Mouse (Mus musculus) stomach, embryonic 15.5 days (tissue): Measurements from ENCODE around the gene Pou3f4. TPM values are rescaled to one million over a fixed set of nuclear protein-coding genes. Genes with fewer than 3 reads are reported as not detected.
"Not testable (repeated sequence)": the region's sequence is repeated elsewhere in the genome, so short reads cannot be mapped to it uniquely, and the experiment has no call there.

ENCODE experiments used
- ATAC-seq: fragments of 200-750 bp; cut with Nextera tagmentation; 2 replicates; pipeline ENCODE4 v1.8.0; 2017; ENCODE audit warnings: low read depth, moderate number of reproducible peaks, moderate TSS enrichment; ENCODE audit not compliant: insufficient read depth, low FRiP score
- H3K27ac ChIP-seq: fragments of 300-500 bp; sonication (generic); 2 replicates; pipeline ENCODE4 v1.5.1; 2015; ENCODE audit warnings: mild to moderate bottlenecking, inconsistent platforms
- H3K27me3 ChIP-seq: fragments of 300-500 bp; sonication (generic); replicated peaks from 2 replicates; pipeline ENCODE4 v1.6.1; 2015; ENCODE audit warnings: inconsistent platforms
- H3K36me3 ChIP-seq: fragments of 300-500 bp; sonication (generic); 2 replicates; pipeline ENCODE4 v1.6.1; 2015; ENCODE audit warnings: inconsistent platforms
- H3K4me1 ChIP-seq: fragments of 300-500 bp; sonication (generic); 2 replicates; pipeline ENCODE4 v1.6.1; 2015; ENCODE audit warnings: inconsistent platforms
- H3K4me2 ChIP-seq: fragments of 300-500 bp; sonication (generic); 2 replicates; pipeline ENCODE4 v1.6.1; 2015; ENCODE audit warnings: mild to moderate bottlenecking, inconsistent platforms
- H3K4me3 ChIP-seq: fragments of 300-500 bp; sonication (generic); replicated peaks from 2 replicates; pipeline ENCODE4 v1.5.1; 2015; ENCODE audit warnings: inconsistent platforms
- H3K9ac ChIP-seq: fragments of 300-500 bp; sonication (generic); 2 replicates; pipeline ENCODE4 v1.6.1; 2015; ENCODE audit warnings: inconsistent platforms
- H3K9me3 ChIP-seq: fragments of 300-500 bp; sonication (generic); 2 replicates; pipeline ENCODE4 v1.6.1; 2016; ENCODE audit warnings: inconsistent platforms
- WGBS: fragments of 180-500 bp; shearing (Covaris S2); methylation state at CpG from one replicate; pipeline ENCODE4 v1.1.7; 2015; 5-methylcytosine and 5-hydroxymethylcytosine counted together
- polyA plus RNA-seq: library from polyadenylated mRNA; unstranded; fragments of >200 nt; fragmentation: Nextera tagmentation; extraction: Ambion mirVana; gene quantifications from 2 replicates; pipeline ENCODE4 v1.2.1, GENCODE M21; 2015

Pou3f4 gene
- polyA plus RNA-seq, result 0.39 and 0.54 TPM in 2 replicates

DNA sequence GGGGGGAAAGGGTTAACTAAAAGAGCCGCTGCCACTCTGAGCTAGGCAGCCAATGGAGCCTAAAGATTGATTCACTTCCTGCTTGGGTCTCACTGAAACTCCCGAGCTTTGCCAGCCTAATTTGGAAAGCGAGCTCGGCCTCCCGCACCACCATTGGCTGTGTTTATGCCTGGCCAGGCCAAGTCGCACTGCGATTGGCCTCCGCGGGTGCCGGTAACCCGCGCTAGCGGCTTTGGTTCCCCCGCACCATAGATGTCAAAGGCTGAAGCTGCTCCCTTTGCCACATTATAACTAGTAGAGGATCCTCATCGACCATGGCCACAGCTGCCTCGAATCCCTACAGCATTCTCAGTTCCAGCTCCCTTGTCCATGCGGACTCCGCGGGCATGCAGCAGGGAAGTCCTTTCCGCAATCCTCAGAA, at the start of gene Pou3f4:
Gene Pou3f4 (plus strand): TSS at position 130 of the 421 bp plus-strand sequence.
- peak; percentile 94 for ATAC-seq

DNA sequence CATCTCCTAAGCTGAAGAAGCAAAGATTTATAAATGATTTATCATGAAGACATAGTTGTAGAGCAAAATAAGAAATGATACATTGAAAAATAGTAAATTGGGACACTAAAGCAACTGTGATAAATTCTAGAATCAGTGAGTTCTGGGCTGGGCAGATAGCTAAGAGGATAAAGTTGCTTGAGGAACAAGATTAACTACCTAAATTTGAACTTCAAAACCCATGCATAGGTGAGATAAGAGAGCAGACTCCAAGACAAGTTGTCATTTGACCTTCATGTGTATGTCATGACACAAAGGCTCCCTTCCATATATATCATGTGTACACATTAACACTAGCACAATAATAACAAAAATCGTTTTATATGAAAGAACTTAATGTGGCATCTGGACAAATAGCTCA, 48.1 kb upstream of the Pou3f4 start:
- no peaks in the 10 kb centered on the region for H3K9me3 ChIP-seq
- no peak overlapping the region for H3K4me2 ChIP-seq
- H3K4me1 ChIP-seq, result no peaks in the 10 kb centered on the region
- no peak for ATAC-seq
- H3K9ac ChIP-seq, result no peak overlapping the region
- H3K4me3 ChIP-seq, result no peak overlapping the region
- H3K27ac ChIP-seq, result no peak overlapping the region
- WGBS, result 51% methylated on average over 1 of the region's 1 CpGs
- H3K27me3 ChIP-seq, result no peaks in the 10 kb centered on the region
- H3K36me3 ChIP-seq, result no peaks in the 10 kb centered on the region

More for the DNA sequence above, at the start of gene Pou3f4:
- peaks cover 10% of the 10 kb centered on the region; the same call in 1 of the 2 replicates for H3K27me3 ChIP-seq
- H3K4me2 ChIP-seq, result peak within 1 kb of the TSS; percentile 67
- peak within 1 kb of the TSS; percentile 39 for H3K4me3 ChIP-seq
- H3K9me3 ChIP-seq, result no peaks in the 10 kb centered on the region
- 14% methylated on average over 20 of the region's 20 CpGs for WGBS
- no peak within 1 kb of the TSS for H3K9ac ChIP-seq
- no peaks in the 10 kb centered on the region for H3K4me1 ChIP-seq
- no peak within 1 kb of the TSS for H3K27ac ChIP-seq
- H3K36me3 ChIP-seq, result no peaks in the 10 kb centered on the region

DNA sequence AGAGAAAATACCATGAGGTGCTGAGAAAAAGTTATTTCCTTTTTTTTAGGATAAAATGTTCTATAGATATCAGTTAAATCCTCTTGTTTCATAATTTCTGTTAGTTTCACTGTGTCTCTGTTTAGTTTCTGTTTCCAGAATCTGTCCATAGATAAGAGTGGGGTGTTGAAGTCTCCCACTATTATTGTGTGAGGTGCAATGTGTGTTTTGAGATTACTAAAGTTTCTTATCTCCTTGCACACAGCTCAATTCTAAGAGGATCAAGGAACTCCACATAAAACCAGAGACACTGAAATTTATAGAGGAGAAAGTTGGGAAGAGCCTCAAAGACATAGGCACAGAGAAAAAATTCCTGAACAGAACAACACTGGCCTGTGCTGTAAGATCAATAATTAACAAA, 39.3 kb upstream of the Pou3f4 start:
- H3K27ac ChIP-seq, H3K9ac ChIP-seq, H3K36me3 ChIP-seq, H3K27me3 ChIP-seq, H3K4me3 ChIP-seq, ATAC-seq, H3K9me3 ChIP-seq, H3K4me1 ChIP-seq, H3K4me2 ChIP-seq: not testable (repeated sequence)

DNA sequence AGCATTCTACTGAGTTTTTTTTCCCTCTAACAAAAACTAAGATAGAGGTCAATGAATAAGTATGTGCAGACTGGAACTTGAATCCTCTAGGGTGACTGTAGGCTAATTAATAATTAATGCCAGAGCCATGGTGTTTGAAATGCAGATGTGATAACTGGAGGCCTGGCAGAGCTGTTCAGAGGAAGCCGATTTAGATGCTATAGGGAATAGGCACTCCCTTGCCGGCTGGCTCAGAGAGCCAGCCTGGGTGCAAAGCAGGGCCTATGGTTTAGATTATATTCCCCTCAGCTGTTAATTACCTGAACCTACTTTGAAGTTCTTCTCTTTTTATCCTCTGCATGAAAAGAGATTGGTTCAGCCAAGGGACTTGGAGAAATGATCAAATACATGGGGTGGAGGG, 11.6 kb upstream of the Pou3f4 start:
- no peak overlapping the region for H3K9ac ChIP-seq
- H3K9me3 ChIP-seq, result no peaks in the 10 kb centered on the region
- H3K27me3 ChIP-seq, result no peaks in the 10 kb centered on the region
- H3K4me3 ChIP-seq, result no peak overlapping the region
- WGBS, result 52% methylated on average over 2 of the region's 2 CpGs
- ATAC-seq, result no peak
- no peak overlapping the region for H3K4me2 ChIP-seq
- H3K27ac ChIP-seq, result no peak overlapping the region
- H3K4me1 ChIP-seq, result no peaks in the 10 kb centered on the region
- H3K36me3 ChIP-seq, result no peaks in the 10 kb centered on the region

DNA sequence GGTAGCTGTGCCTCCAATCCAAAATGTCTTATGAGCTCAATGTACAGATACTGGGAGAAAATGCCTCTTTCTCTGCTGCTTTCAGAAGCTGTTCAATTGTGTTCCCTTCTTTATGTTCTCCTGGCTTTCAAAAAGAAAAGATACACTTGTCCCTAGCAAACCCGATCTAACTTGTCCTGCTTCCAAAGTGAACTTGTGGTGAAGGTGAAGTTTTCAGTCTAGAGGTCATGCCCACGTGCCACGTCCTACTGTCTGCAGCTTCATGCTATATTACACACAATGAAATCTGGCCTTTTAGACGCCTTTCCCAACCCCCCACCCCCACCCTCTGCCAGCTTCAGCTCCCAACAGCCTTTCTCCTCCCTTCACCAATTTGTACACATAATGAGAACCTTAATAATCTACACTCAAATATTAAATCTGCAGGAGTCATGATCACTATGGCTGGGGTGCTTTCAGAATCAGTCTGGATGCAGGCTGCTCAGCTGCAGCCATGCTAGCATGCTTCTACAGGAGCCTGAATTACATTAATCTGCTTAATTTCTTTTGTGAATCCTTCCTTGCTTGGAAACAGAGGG, 4.0 kb upstream of the Pou3f4 start:
- Histone ChIP-seq H3K9me3 (no peaks in the 10 kb centered on the region), H3K4me1 (no peaks in the 10 kb centered on the region), H3K27ac (no peak overlapping the region), H3K9ac (no peak overlapping the region), H3K4me2 (no peak overlapping the region), H3K36me3 (no peaks in the 10 kb centered on the region), H3K4me3 (no peak overlapping the region), H3K27me3 (peaks cover 6% of the 10 kb centered on the region; the same call in 1 of the 2 replicates)
- no peak for ATAC-seq
- 55% methylated on average over 4 of the region's 4 CpGs for WGBS

DNA sequence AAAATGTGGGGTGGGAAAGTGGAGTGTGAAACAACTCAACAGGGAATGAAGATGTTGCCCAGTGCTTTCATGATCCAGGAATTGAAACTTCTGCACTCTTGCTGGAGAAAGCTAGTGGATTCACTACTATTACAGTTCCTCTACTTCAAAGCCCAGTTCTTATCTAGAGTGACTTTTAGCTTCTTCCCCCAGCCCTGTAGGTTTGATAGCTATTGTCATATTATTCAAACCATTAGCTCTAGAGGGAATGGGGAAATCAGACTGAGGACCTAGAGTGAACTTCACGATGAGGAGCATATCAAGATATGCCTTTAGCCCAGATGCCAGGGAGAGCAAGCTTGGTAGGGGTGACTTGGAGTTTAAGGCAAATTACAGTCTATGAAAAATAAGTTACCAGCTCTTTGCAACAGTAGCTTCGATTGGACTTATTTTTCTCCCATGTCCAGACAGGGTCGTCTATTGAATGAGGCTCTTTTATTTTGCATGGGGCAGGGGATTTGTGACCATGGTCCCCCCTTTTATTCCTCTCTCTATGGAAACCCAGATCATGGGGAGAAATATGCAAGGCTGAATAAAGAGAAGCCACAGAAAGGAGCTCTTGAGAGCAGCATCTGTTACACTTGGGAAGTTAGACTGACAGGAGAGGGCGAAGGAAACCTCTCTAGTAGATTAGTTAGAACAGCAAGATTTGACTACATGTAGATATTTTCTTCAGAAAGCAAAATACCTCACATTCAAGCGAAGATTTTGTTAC, 3.1 kb upstream of the Pou3f4 start:
- Histone ChIP-seq H3K27ac (no peak overlapping the region), H3K36me3 (no peaks in the 10 kb centered on the region), H3K9ac (no peak overlapping the region), H3K4me3 (no peak overlapping the region), H3K27me3 (peaks cover 10% of the 10 kb centered on the region; the same call in 1 of the 2 replicates), H3K4me1 (no peaks in the 10 kb centered on the region), H3K4me2 (no peak overlapping the region), H3K9me3 (no peaks in the 10 kb centered on the region)
- 56% methylated on average over 5 of the region's 5 CpGs for WGBS
- ATAC-seq, result no peak

DNA sequence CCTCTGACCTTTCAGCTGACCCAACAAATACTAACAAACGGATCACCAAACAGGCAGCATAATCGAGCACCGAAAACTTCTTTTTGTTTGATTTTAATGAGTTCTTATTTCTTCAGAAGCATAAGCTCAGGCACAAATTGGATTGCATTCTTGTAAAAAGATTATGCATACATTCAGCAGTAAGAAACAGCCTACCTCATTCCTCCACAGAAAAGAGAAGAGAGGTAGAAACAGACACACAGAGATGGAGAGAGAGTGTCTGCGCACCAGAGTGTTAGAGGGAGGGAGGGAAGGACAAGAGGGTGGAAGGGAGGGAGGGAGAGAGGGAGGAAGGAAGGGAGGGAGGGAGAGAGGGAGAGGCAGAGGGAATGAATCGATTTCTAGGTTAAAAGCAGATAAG, 2.0 kb upstream of the Pou3f4 start:
- no peak for ATAC-seq
- H3K27ac ChIP-seq, result no peak overlapping the region
- 32% methylated on average over 5 of the region's 5 CpGs for WGBS

DNA sequence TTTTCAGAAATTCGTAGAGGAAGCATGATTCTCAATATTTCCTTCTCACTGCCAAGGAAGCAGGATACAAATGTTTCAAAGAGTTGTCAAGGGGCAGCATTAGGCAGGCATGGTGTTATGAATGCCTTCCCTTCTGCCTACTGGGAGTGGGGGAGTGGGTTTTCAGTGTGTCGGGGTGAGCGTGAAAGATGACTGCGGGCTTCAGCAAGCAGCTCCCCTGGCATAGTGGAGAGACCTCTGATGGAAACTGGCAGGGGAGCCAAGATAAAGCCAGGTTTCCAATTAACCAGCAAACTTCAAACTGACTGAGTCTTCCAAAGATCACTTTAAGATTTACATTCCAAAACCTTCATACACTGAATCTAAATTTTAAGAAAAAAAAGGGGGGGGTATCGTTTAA, 679 bp upstream of the Pou3f4 start:
- no peaks in the 10 kb centered on the region for H3K9me3 ChIP-seq
- no peaks in the 10 kb centered on the region for H3K36me3 ChIP-seq
- no peaks in the 10 kb centered on the region for H3K4me1 ChIP-seq
- no peak overlapping the region for H3K9ac ChIP-seq
- H3K27ac ChIP-seq, result no peak overlapping the region
- H3K4me2 ChIP-seq, result no peak overlapping the region
- no peak overlapping the region for H3K4me3 ChIP-seq
- 29% methylated on average over 5 of the region's 5 CpGs for WGBS
- ATAC-seq, result no peak
- H3K27me3 ChIP-seq, result peaks cover 10% of the 10 kb centered on the region; the same call in 1 of the 2 replicates

More for the DNA sequence above, 2.0 kb upstream of the Pou3f4 start:
- H3K4me1 ChIP-seq, result no peaks in the 10 kb centered on the region
- H3K9me3 ChIP-seq, result no peaks in the 10 kb centered on the region
- no peaks in the 10 kb centered on the region for H3K36me3 ChIP-seq
- H3K4me2 ChIP-seq, result no peak overlapping the region
- no peak overlapping the region for H3K4me3 ChIP-seq
- no peak overlapping the region for H3K9ac ChIP-seq
- H3K27me3 ChIP-seq, result peaks cover 10% of the 10 kb centered on the region; the same call in 1 of the 2 replicates

DNA sequence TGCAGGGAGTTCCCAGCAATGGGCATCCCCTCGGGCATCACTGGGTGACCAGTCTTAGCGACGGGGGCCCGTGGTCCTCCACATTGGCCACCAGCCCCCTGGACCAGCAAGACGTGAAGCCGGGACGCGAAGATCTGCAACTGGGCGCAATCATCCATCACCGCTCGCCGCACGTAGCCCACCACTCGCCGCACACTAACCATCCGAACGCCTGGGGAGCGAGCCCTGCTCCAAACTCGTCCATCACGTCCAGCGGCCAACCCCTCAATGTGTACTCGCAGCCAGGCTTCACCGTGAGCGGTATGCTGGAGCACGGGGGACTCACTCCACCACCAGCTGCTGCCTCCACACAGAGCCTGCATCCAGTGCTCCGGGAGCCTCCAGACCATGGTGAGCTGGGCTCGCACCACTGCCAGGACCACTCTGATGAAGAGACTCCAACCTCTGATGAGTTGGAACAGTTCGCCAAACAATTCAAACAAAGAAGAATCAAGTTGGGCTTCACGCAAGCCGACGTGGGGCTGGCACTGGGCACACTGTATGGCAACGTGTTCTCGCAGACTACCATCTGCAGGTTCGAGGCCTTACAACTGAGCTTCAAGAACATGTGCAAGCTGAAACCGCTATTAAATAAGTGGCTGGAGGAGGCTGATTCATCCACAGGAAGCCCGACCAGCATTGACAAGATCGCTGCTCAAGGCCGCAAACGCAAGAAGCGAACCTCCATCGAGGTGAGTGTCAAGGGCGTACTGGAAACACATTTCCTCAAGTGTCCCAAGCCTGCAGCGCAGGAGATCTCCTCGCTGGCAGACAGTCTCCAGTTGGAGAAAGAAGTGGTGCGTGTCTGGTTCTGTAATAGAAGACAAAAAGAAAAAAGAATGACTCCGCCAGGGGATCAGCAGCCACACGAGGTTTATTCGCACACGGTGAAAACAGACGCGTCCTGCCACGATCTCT, 790 bp downstream of the Pou3f4 start:
- H3K27ac ChIP-seq, result no peak overlapping the region
- no peaks in the 10 kb centered on the region for H3K9me3 ChIP-seq
- H3K4me3 ChIP-seq, result peak overlapping the region; percentile 39
- peaks cover 10% of the 10 kb centered on the region; the same call in 1 of the 2 replicates for H3K27me3 ChIP-seq
- H3K36me3 ChIP-seq, result no peaks in the 10 kb centered on the region
- peak overlapping the region; percentile 67 for H3K4me2 ChIP-seq
- H3K9ac ChIP-seq, result no peak overlapping the region
- no peak for ATAC-seq
- no peaks in the 10 kb centered on the region for H3K4me1 ChIP-seq
- WGBS, result 18% methylated on average over 52 of the region's 52 CpGs

DNA sequence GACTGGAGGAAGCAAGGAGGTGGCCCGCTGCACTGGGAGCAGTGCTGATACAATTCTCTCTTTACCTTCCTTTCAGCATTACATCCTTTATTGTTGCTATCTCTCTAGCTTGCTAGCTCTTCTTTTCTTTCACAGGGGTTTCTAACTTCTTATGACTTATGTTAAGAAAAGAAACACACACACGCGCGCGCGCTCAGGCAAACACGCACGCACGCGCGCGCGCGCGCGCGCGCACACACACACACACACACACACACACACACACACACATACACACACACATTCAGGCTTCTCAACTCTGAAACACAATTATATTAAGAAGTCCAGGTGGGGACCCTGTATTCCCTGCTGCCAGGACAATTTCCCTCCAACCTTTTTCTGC, 1.5 kb downstream of the Pou3f4 start:
- Histone ChIP-seq H3K4me1 (no peaks in the 10 kb centered on the region), H3K4me3 (peak overlapping the region; percentile 39), H3K9me3 (no peaks in the 10 kb centered on the region), H3K4me2 (peak overlapping the region; percentile 67), H3K9ac (no peak overlapping the region), H3K27ac (no peak overlapping the region), H3K27me3 (peaks cover 10% of the 10 kb centered on the region; the same call in 1 of the 2 replicates), H3K36me3 (no peaks in the 10 kb centered on the region)
- 44% methylated on average over 18 of the region's 18 CpGs for WGBS
- ATAC-seq, result no peak

DNA sequence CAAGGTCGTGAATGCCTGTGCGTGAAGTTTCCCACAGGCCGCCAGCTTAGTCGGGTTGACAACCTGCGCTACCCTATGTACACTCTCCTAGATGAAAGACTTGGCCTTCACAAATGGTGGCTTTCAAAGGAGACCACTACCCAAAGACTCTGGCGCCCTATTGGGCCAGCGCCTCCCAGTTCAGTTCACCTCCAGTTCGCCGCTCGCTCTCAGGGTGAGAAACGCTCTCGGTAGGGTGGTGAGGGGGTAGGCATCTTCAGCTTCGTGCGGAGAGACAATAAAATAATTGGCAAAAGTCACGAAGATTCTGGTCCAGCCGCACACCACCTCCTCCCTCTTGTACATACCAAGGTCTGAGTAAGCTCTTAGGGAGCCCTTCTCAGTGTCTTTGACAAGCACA, 2.5 kb downstream of the Pou3f4 start:
- Histone ChIP-seq H3K36me3 (no peaks in the 10 kb centered on the region), H3K27me3 (peaks cover 10% of the 10 kb centered on the region; the same call in 1 of the 2 replicates), H3K4me1 (no peaks in the 10 kb centered on the region), H3K9ac (no peak overlapping the region), H3K4me2 (peak overlapping the region; percentile 30), H3K4me3 (0 out of 2 replicates have a peak overlapping the region, but pooled peaks have one; percentile 5), H3K9me3 (no peaks in the 10 kb centered on the region), H3K27ac (no peak overlapping the region)
- ATAC-seq, result no peak
- WGBS, result 14% methylated on average over 16 of the region's 16 CpGs
